Mouse (Mus musculus): Measurements from ENCODE around the gene Ppp1r9a.

- no peak for TF ChIP-seq POLR2A (IDR thresholded peaks at IDR 0.05; ENCODE audit: extremely low read depth, insufficient read depth, low read length)
- TF ChIP-seq CTCF (IDR thresholded peaks at IDR 0.05; ENCODE audit: extremely low read depth, insufficient read depth, low read length) = no peak
Observed at GRCm38 (mm10) chr6:5080496-5080895, 177.8 kb downstream of the Ppp1r9a start.

Data from cortical plate, adult 2 months (tissue).